ENCODE assay signal across 8 mouse cellular contexts in genomic region chr9:94538823-94539143, GRCm38 (mm10). TPM values are rescaled to one million over a fixed set of nuclear protein-coding genes. Genes with fewer than 3 reads are reported as not detected.
A peak's percentile ranks its signal among the peaks of the same experiment; 100 is the strongest.
DNase-seq lines count a peak whose midpoint lies in the region; ATAC-seq lines count a peak whose summit lies in the region.

No protein-coding gene starts in this region.

- 0 out of 2 replicates have a peak, but pooled peaks cover 11% of the 10 kb centered on the region for H3K4me1 ChIP-seq in kidney, embryonic 14.5 days (ENCODE audit: control insufficient read depth, insufficient read depth, low read length)
- no peaks in the 10 kb centered on the region for H3K4me1 ChIP-seq in brown adipose tissue, adult 24 weeks (ENCODE audit: control insufficient read depth, insufficient read depth, insufficient read length, low read length)
- H3K4me1 ChIP-seq in hindbrain, embryonic 14.5 days (replicated peaks; ENCODE audit: control insufficient read depth, insufficient read depth, low read length): peaks cover 15% of the 10 kb centered on the region
- peaks cover 21% of the 10 kb centered on the region for H3K4me1 ChIP-seq in midbrain, embryonic 14.5 days (ENCODE audit: control insufficient read depth, insufficient read depth, low read length)

- 0% methylated on average over 22 of the region's 22 CpGs for whole genome bisulfite sequencing in kidney, embryonic 14.5 days
- under 1% methylated on average over 22 of the region's 22 CpGs for WGBS in hindbrain, embryonic 14.5 days
- WGBS in midbrain, embryonic 14.5 days: under 1% methylated on average over 22 of the region's 22 CpGs

- peak; percentile 61 for ATAC-seq in kidney, embryonic 14.5 days (ENCODE audit: low FRiP score, low TSS enrichment)
- no peak for ATAC-seq in hindbrain, embryonic 14.5 days (ENCODE audit: low FRiP score)
- ATAC-seq in midbrain, embryonic 14.5 days (ENCODE audit: low FRiP score, low TSS enrichment): no peak; the same call in 1 of the 2 replicates

- no peaks in the 10 kb centered on the region for H3K36me3 ChIP-seq in kidney, embryonic 14.5 days (ENCODE audit: control insufficient read depth, insufficient read depth, low read length)
- no peaks in the 10 kb centered on the region for H3K36me3 ChIP-seq in hindbrain, embryonic 14.5 days (replicated peaks; ENCODE audit: control insufficient read depth, insufficient read depth)
- no peaks in the 10 kb centered on the region for H3K36me3 ChIP-seq in midbrain, embryonic 14.5 days (ENCODE audit: control insufficient read depth, insufficient read depth, low read length)

- H3K9me3 ChIP-seq in kidney, embryonic 14.5 days (ENCODE audit: control insufficient read depth, low read length): no peaks in the 10 kb centered on the region
- no peaks in the 10 kb centered on the region for H3K9me3 ChIP-seq in hindbrain, embryonic 14.5 days (ENCODE audit: control insufficient read depth, low read length)
- H3K9me3 ChIP-seq in midbrain, embryonic 14.5 days (ENCODE audit: control insufficient read depth, low read length): no peaks in the 10 kb centered on the region

- H3K27ac ChIP-seq in kidney, embryonic 14.5 days (ENCODE audit: low read depth, low read length): peak overlapping the region; percentile 49
- peak overlapping the region; percentile 78 for H3K27ac ChIP-seq in brown adipose tissue, adult 24 weeks (replicated peaks; ENCODE audit: low read depth, low read length)
- H3K27ac ChIP-seq in hindbrain, embryonic 14.5 days: peak overlapping the region; percentile 97
- peak overlapping the region; percentile 97 for H3K27ac ChIP-seq in midbrain, embryonic 14.5 days (replicated peaks; ENCODE audit: low read depth, low read length)

- no peak for DNase-seq in kidney, adult 8-10 months
- no peak for DNase-seq in hindbrain, embryonic 14.5 days (ENCODE audit: low spot score)
- DNase-seq in midbrain, embryonic 14.5 days: no peak
- no peak for DNase-seq in MN1 (ENCODE audit: low spot score)
- no peak for DNase-seq in spleen, postnatal 36 days (ENCODE audit: low spot score in 2 of 2)
- no peak for DNase-seq in gastrocnemius, postnatal 10 days

- H3K4me2 ChIP-seq in kidney, embryonic 14.5 days (replicated peaks; ENCODE audit: low read depth, low read length): peak overlapping the region; percentile 55
- peak overlapping the region; percentile 79 for H3K4me2 ChIP-seq in hindbrain, embryonic 14.5 days (replicated peaks)
- peak overlapping the region; percentile 86 for H3K4me2 ChIP-seq in midbrain, embryonic 14.5 days (ENCODE audit: low read length)

- H3K9ac ChIP-seq in kidney, embryonic 14.5 days (ENCODE audit: low read depth, low read length): peak overlapping the region; percentile 79
- peak overlapping the region; percentile 85 for H3K9ac ChIP-seq in hindbrain, embryonic 14.5 days
- H3K9ac ChIP-seq in midbrain, embryonic 14.5 days (replicated peaks; ENCODE audit: low read length): peak overlapping the region; percentile 80

- H3K4me3 ChIP-seq in kidney, embryonic 14.5 days (ENCODE audit: low read length): peak overlapping the region; percentile 64
- peak overlapping the region; percentile 88 for H3K4me3 ChIP-seq in brown adipose tissue, adult 24 weeks (ENCODE audit: insufficient read depth, low read depth, low read length)
- peak overlapping the region; percentile 88 for H3K4me3 ChIP-seq in hindbrain, embryonic 14.5 days (replicated peaks; ENCODE audit: low read length)
- peak overlapping the region; percentile 78 for H3K4me3 ChIP-seq in midbrain, embryonic 14.5 days (replicated peaks; ENCODE audit: low read depth, low read length)

- H3K27me3 ChIP-seq in kidney, embryonic 14.5 days (ENCODE audit: control insufficient read depth, insufficient read depth, low read length): no peaks in the 10 kb centered on the region
- no peaks in the 10 kb centered on the region for H3K27me3 ChIP-seq in hindbrain, embryonic 14.5 days (ENCODE audit: control insufficient read depth, insufficient read depth, low read length)
- no peaks in the 10 kb centered on the region for H3K27me3 ChIP-seq in midbrain, embryonic 14.5 days (ENCODE audit: control insufficient read depth, insufficient read depth, low read length)

RNA-seq across cellular contexts. Expression of gene 1190002N15Rik, which starts 0.9 kb away (rescaled TPM):
- 17.8 and 17.9 TPM in 2 replicates for polyA plus RNA-seq in kidney, embryonic 14.5 days (2014; fragmentation: Nextera tagmentation; extraction: Ambion mirVana)
- 8.4 and 13.1 TPM in 2 replicates for polyA plus RNA-seq in brown adipose tissue, adult 24 weeks (2012; ENCODE audit: insufficient read depth, insufficient read length, missing spikeins)
- 12.8 and 13.2 TPM in 2 replicates for polyA plus RNA-seq in hindbrain, embryonic 14.5 days (2014; fragmentation: Nextera tagmentation; extraction: Ambion mirVana)
- 10.6 and 11.9 TPM in 2 replicates for polyA plus RNA-seq in midbrain, embryonic 14.5 days (2014; fragmentation: Nextera tagmentation; extraction: Ambion mirVana)
- total RNA-seq in gastrocnemius, postnatal 10 days (2021): 10 to 100 TPM; 14.9 to 19.7 TPM
